Mouse (Mus musculus) thymus, adult 2 months (tissue): Measurements from ENCODE around the gene Lat.
"Not testable (repeated sequence)": the region's sequence is repeated elsewhere in the genome, so short reads cannot be mapped to it uniquely, and the experiment has no call there.

Source experiments
- CTCF ChIP-seq: fragments of 200-500 bp; IDR thresholded peaks from 2 replicates; pipeline ENCODE4 v1.5.1; 2012; ENCODE audit warnings: mild to moderate bottlenecking, control low read depth, low read length, moderate library complexity, borderline replicate concordance; ENCODE audit not compliant: control insufficient read depth, poor library complexity, insufficient read depth; ENCODE audit errors: extremely low read depth
- POLR2A ChIP-seq: fragments of 200-500 bp; IDR thresholded peaks from 2 replicates; pipeline ENCODE4 v1.6.1; 2012; ENCODE audit warnings: mild to moderate bottlenecking, low read length, control low read depth, moderate library complexity; ENCODE audit not compliant: control insufficient read depth, poor library complexity, insufficient read depth; ENCODE audit errors: extremely low read depth

GRCm38 (mm10) chr7:126325576-126326273 is 43.6 kb downstream of the Lat start:
- TF ChIP-seq POLR2A, CTCF: not testable (repeated sequence)
